Mouse (Mus musculus): ENCODE results near the gene Hoxa3. TPM values are rescaled to one million over a fixed set of nuclear protein-coding genes. Genes with fewer than 3 reads are reported as not detected.
A peak's percentile ranks its signal among the peaks of the same experiment; 100 is the strongest.

Gene Hoxa3
- total RNA-seq, 2 experiments from 2014 or later: 1.6 to 3.0 TPM

GRCm38 (mm10) chr6:52189172-52189591 lies 24.0 kb downstream of the Hoxa3 start:
- DNase-seq (ENCODE audit: low spot score): peak; percentile 73

GRCm38 (mm10) chr6:52186500-52186899 lies 26.6 kb downstream of the Hoxa3 start:
- DNase-seq (ENCODE audit: low spot score): no peak

- no peak for DNase-seq (ENCODE audit: low spot score)
Measured at GRCm38 (mm10) chr6:52185834-52186233, 27.3 kb downstream of the Hoxa3 start.

- no peak for DNase-seq (ENCODE audit: low spot score)
Measured at GRCm38 (mm10) chr6:52185222-52185621, 27.9 kb downstream of the Hoxa3 start.

GRCm38 (mm10) chr6:52184668-52185067 lies 28.5 kb downstream of the Hoxa3 start:
- DNase-seq (ENCODE audit: low spot score): no peak

GRCm38 (mm10) chr6:52183311-52184080 lies 29.6 kb downstream of the Hoxa3 start:
- no peak for DNase-seq (ENCODE audit: low spot score)

- DNase-seq (ENCODE audit: low spot score): no peak
Measured at GRCm38 (mm10) chr6:52182793-52183192, 30.3 kb downstream of the Hoxa3 start.

- DNase-seq (ENCODE audit: low spot score): no peak
Measured at GRCm38 (mm10) chr6:52182030-52182429, 31.1 kb downstream of the Hoxa3 start.

- no peak for DNase-seq (ENCODE audit: low spot score)
Measured at GRCm38 (mm10) chr6:52180726-52181125, 32.4 kb downstream of the Hoxa3 start.

- no peak for DNase-seq (ENCODE audit: low spot score)
Measured at GRCm38 (mm10) chr6:52180213-52180710, 32.9 kb downstream of the Hoxa3 start.

GRCm38 (mm10) chr6:52179690-52180089 lies 33.4 kb downstream of the Hoxa3 start:
- no peak for DNase-seq (ENCODE audit: low spot score)

GRCm38 (mm10) chr6:52178918-52179665 lies 34.0 kb downstream of the Hoxa3 start:
- no peak for DNase-seq (ENCODE audit: low spot score)

- DNase-seq (ENCODE audit: low spot score): no peak
Measured at GRCm38 (mm10) chr6:52177806-52178205, 35.3 kb downstream of the Hoxa3 start.

GRCm38 (mm10) chr6:52177061-52177735 lies 35.9 kb downstream of the Hoxa3 start, which contains the start of gene 5730596B20Rik:
5730596B20Rik (plus strand) TSS chr6:52177498.
- DNase-seq (ENCODE audit: low spot score): no peak

GRCm38 (mm10) chr6:52176391-52176790 lies 36.7 kb downstream of the Hoxa3 start:
- no peak for DNase-seq (ENCODE audit: low spot score)

- DNase-seq (ENCODE audit: low spot score): no peak
Measured at GRCm38 (mm10) chr6:52175864-52176263, 37.3 kb downstream of the Hoxa3 start.

GRCm38 (mm10) chr6:52174968-52175751 lies 38.0 kb downstream of the Hoxa3 start:
- no peak for DNase-seq (ENCODE audit: low spot score)

- no peak for DNase-seq (ENCODE audit: low spot score)
Measured at GRCm38 (mm10) chr6:52173648-52174047, 39.5 kb downstream of the Hoxa3 start.

- DNase-seq (ENCODE audit: low spot score): peak; percentile 84
Measured at GRCm38 (mm10) chr6:52172501-52172900, 40.6 kb downstream of the Hoxa3 start.

- DNase-seq (ENCODE audit: low spot score): no peak
Measured at GRCm38 (mm10) chr6:52171938-52172337, 41.2 kb downstream of the Hoxa3 start.

- no peak for DNase-seq (ENCODE audit: low spot score)
Measured at GRCm38 (mm10) chr6:52171331-52171730, 41.8 kb downstream of the Hoxa3 start.
